Mouse (Mus musculus) forebrain, embryonic 13.5 days (tissue): Measurements from ENCODE around the gene Carns1. TPM values are rescaled to one million over a fixed set of nuclear protein-coding genes. Genes with fewer than 3 reads are reported as not detected.
"Not testable (repeated sequence)": the region's sequence is repeated elsewhere in the genome, so short reads cannot be mapped to it uniquely, and the experiment has no call there.

Experiments
- ATAC-seq: fragments of 200-750 bp; cut with Nextera tagmentation; 2 replicates; pipeline ENCODE4 v1.8.0; 2017
- H3K27ac ChIP-seq: fragments of 300-500 bp; sonication (generic); 2 replicates; pipeline ENCODE4 v1.5.1; 2015; ENCODE audit warnings: inconsistent platforms, mild to moderate bottlenecking, moderate library complexity
- H3K27me3 ChIP-seq: fragments of 300-500 bp; sonication (generic); 2 replicates; pipeline ENCODE4 v1.6.1; 2015; ENCODE audit warnings: mild to moderate bottlenecking, inconsistent platforms
- H3K36me3 ChIP-seq: fragments of 300-500 bp; sonication (generic); 2 replicates; pipeline ENCODE4 v1.6.1; 2015; ENCODE audit warnings: mild to moderate bottlenecking, inconsistent platforms; ENCODE audit not compliant: poor library complexity, severe bottlenecking
- H3K4me1 ChIP-seq: fragments of 300-500 bp; sonication (generic); 2 replicates; pipeline ENCODE4 v1.6.1; 2015; ENCODE audit warnings: inconsistent platforms
- H3K4me2 ChIP-seq: fragments of 300-500 bp; sonication (generic); 2 replicates; pipeline ENCODE4 v1.6.1; 2015; ENCODE audit warnings: inconsistent platforms, mild to moderate bottlenecking, moderate library complexity
- H3K4me3 ChIP-seq: fragments of 300-500 bp; sonication (generic); 2 replicates; pipeline ENCODE4 v1.5.1; 2015; ENCODE audit warnings: mild to moderate bottlenecking, inconsistent platforms
- H3K9ac ChIP-seq: fragments of 300-500 bp; sonication (generic); 2 replicates; pipeline ENCODE4 v1.6.1; 2015; ENCODE audit warnings: mild to moderate bottlenecking, inconsistent platforms
- H3K9me3 ChIP-seq: fragments of 300-500 bp; sonication (generic); replicated peaks from 2 replicates; pipeline ENCODE4 v1.6.1; 2016; ENCODE audit warnings: inconsistent platforms
- WGBS: fragments of 180-500 bp; shearing (Covaris S2); methylation state at CpG from one replicate; pipeline ENCODE4 v1.1.7; 2015; 5-methylcytosine and 5-hydroxymethylcytosine counted together
- polyA plus RNA-seq: library from polyadenylated mRNA; unstranded; fragments of >200 nt; fragmentation: Nextera tagmentation; extraction: Ambion mirVana; gene quantifications from 2 replicates; pipeline ENCODE4 v1.2.1, GENCODE M21; 2015

The Carns1 gene
- polyA plus RNA-seq, 1 experiment from 2014 or later: 2.4 TPM

- Histone ChIP-seq H3K27me3 (no peaks in the 10 kb centered on the region), H3K4me2 (no peak overlapping the region), H3K9me3 (no peaks in the 10 kb centered on the region), H3K9ac (no peak overlapping the region), H3K4me3 (no peak overlapping the region), H3K27ac (no peak overlapping the region), H3K36me3 (peaks cover 1% of the 10 kb centered on the region; the same call in 1 of the 2 replicates), H3K4me1 (peaks cover 23% of the 10 kb centered on the region)
- ATAC-seq: no peak
- 87% methylated on average over 16 of the region's 16 CpGs for WGBS
These were observed 30.5 kb downstream of the Carns1 start for GRCm38 (mm10) chr19:4144550-4145498.

DNA sequence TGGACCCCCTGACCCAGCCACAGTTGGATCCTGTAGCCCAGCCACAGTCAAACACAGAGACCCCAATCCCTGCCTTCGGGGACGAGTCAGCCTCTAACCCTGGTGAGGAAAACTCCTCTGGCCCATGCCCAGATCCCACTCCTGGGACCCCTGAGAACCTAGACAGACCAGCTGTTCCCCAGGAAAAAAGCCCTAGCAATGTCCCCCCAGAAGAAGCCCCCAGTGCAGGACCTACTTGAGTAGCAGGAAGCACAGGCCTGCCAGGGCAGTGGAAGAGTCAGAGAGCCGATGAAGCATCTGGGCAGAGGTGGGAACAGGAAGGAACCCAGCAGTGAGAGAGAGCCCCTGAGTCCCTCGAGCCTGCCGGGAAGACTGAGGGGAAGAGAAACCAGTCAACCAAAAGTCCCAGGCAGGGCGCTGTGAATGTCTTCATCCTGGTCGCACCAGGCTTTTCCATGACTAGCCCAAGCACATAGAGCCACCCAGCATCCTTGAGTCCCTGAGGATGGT is 31.5 kb downstream of the Carns1 start, which contains the start of gene Cabp4:
TSS of gene Cabp4 (minus strand) at position 275 of the 510 bp plus-strand sequence.
- no peak within 1 kb of the TSS for H3K9ac ChIP-seq
- no peaks in the 10 kb centered on the region for H3K36me3 ChIP-seq
- peaks cover 13% of the 10 kb centered on the region for H3K4me1 ChIP-seq
- no peaks in the 10 kb centered on the region for H3K9me3 ChIP-seq
- H3K4me2 ChIP-seq: no peak within 1 kb of the TSS
- no peak within 1 kb of the TSS for H3K4me3 ChIP-seq
- no peak for ATAC-seq
- H3K27me3 ChIP-seq: no peaks in the 10 kb centered on the region
- 87% methylated on average over 7 of the region's 7 CpGs for WGBS
- H3K27ac ChIP-seq: no peak within 1 kb of the TSS

DNA sequence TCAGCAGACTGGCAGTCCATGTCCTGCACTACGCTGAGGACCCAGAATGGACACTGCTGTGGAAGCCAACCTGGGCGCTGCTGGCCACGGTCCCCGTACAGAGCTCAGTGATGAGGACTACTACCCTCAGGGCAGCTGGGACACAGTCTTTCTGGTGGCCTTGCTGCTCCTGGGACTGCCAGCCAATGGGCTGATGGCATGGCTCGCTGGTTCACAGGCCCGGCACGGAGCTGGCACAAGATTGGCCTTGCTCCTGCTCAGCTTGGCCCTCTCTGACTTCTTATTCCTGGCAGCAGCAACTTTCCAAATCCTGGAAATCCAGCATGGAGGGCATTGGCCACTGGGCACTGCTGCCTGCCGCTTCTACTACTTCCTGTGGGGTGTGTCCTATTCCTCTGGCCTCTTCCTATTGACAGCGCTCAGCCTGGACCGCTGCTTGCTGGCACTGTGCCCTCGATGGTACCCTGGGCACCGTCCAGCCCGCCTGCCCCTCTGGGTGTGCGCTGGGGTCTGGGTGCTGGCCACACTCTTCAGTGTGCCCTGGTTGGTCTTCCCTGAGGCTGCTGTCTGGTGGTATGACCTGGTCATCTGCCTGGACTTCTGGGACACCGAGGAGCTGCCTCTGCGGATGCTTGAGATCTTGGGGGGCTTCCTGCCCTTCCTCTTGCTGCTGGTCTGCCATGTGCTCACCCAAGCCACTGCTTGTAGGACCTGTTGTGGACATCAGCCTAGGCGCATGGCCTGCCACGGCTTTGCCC is 32.7 kb downstream of the Carns1 start:
- Histone ChIP-seq H3K4me2 (no peak overlapping the region), H3K36me3 (no peaks in the 10 kb centered on the region), H3K27me3 (no peaks in the 10 kb centered on the region), H3K4me1 (peaks cover 6% of the 10 kb centered on the region), H3K27ac (no peak overlapping the region), H3K9ac (no peak overlapping the region), H3K9me3 (no peaks in the 10 kb centered on the region), H3K4me3 (no peak overlapping the region)
- 88% methylated on average over 18 of the region's 18 CpGs for WGBS
- no peak for ATAC-seq

- WGBS: 83% methylated on average over 6 of the region's 6 CpGs
- H3K4me3 ChIP-seq: no peak overlapping the region
These were observed 35.1 kb downstream of the Carns1 start for GRCm38 (mm10) chr19:4140147-4140546.

GRCm38 (mm10) chr19:4139446-4139845 is 35.8 kb downstream of the Carns1 start, which contains the start of gene Gpr152:
Gpr152 (plus strand) TSS chr19:4139787.
- no peak within 1 kb of the TSS for H3K4me3 ChIP-seq
- no peak within 1 kb of the TSS for H3K27ac ChIP-seq
- WGBS: 75% methylated on average over 2 of the region's 2 CpGs
- no peaks in the 10 kb centered on the region for H3K4me1 ChIP-seq
- no peak for ATAC-seq
- H3K27me3 ChIP-seq: no peaks in the 10 kb centered on the region
- no peaks in the 10 kb centered on the region for H3K9me3 ChIP-seq
- H3K36me3 ChIP-seq: no peaks in the 10 kb centered on the region
- no peak within 1 kb of the TSS for H3K9ac ChIP-seq
- no peak within 1 kb of the TSS for H3K4me2 ChIP-seq

More at GRCm38 (mm10) chr19:4140147-4140546, 35.1 kb downstream of the Carns1 start:
- Histone ChIP-seq H3K9ac (no peak overlapping the region), H3K4me2 (no peak overlapping the region), H3K27me3 (no peaks in the 10 kb centered on the region), H3K4me1 (no peaks in the 10 kb centered on the region), H3K9me3 (no peaks in the 10 kb centered on the region), H3K36me3 (no peaks in the 10 kb centered on the region), H3K27ac (no peak overlapping the region)
- ATAC-seq: no peak

- Histone ChIP-seq H3K27ac (no peak overlapping the region), H3K9me3 (no peaks in the 10 kb centered on the region), H3K9ac (no peak overlapping the region), H3K36me3 (peaks cover 9% of the 10 kb centered on the region), H3K27me3 (no peaks in the 10 kb centered on the region), H3K4me1 (no peaks in the 10 kb centered on the region), H3K4me3 (no peak overlapping the region), H3K4me2 (no peak overlapping the region)
- ATAC-seq: no peak
- 83% methylated on average over 5 of the region's 5 CpGs for WGBS
These were observed 37.4 kb downstream of the Carns1 start for GRCm38 (mm10) chr19:4137913-4138312.

DNA sequence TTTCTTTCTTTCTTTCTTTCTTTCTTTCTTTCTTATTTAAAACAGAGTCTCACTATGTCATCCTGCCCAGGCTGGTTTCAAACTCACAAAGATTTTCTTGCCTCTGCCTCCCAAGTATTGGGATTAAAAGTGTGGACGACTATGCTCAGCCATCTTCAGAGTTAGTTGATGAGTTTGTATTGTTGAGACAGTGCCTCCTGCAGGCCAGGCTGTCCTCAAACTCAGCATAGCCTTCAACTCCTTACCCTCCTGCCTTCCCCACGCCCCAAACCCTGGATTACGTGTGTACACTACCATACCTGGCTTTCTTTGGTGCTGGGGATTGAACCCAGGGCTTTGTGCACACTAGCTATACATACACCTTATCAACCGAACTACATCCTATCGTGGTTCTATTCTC is 38.8 kb downstream of the Carns1 start:
- no peak for ATAC-seq
- Histone ChIP-seq H3K27me3 (no peaks in the 10 kb centered on the region), H3K4me1 (no peaks in the 10 kb centered on the region), H3K9me3 (no peaks in the 10 kb centered on the region), H3K36me3 (peaks cover 22% of the 10 kb centered on the region), H3K4me3 (no peak overlapping the region), H3K27ac (no peak overlapping the region), H3K9ac (no peak overlapping the region), H3K4me2 (no peak overlapping the region)
- 76% methylated on average over 5 of the region's 5 CpGs for WGBS

DNA sequence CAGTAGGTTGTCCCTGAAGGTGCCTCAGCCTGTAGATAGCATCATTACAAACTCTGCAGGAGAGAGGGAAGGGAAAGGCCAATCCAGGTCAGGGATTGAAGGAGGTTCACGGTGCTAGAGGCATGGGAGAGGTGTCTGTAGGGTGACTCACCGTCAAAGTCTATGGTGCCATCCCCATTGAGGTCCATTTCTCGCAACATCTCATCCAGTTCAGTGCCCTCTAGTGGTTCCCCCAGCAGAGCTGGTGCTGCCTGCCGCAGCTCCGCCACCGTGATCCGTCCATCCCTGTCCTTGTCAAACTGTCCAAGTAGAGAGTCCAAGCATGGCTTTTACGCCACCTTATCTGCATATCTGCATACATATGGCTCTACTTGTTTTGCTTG is 39.3 kb downstream of the Carns1 start:
- peaks cover 28% of the 10 kb centered on the region for H3K36me3 ChIP-seq
- H3K27me3 ChIP-seq, H3K27ac ChIP-seq, H3K4me2 ChIP-seq, ATAC-seq, H3K4me3 ChIP-seq, H3K9ac ChIP-seq, H3K9me3 ChIP-seq, H3K4me1 ChIP-seq: not testable (repeated sequence)
- WGBS: 22% methylated on average over 8 of the region's 8 CpGs

DNA sequence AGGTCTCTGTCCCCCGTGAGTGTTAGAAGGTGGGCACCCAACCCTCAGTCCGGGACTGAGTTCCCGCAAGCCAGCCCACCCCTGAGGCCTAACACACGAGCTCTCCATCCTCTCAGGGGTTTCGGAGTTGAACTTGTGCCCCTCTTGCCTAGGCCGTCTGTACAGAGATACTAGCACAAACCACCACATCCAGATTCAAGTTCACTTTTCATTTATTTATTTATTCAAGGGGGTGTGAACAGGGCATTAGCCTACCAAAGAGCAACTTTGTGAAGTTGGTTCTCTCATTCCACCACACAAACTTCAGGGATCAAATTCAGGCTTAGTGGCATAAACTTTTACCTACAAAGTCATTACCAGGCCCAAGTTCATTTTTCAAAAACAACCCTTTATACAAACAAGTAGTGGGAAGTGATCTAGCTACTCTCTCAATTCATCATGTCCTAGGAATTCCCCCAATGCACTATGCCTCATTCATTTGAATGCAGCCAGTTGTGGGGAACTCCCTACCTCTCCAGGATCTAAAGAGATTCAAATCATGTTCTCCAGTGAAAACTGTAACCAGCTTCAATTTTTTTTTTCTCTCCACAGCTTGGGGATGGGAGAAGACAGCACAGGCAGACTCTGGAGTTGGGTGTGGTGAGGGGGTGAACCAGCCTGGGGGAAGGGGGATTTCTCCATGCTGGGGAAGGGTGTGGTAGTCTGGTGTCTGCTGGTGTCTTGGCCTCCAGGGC is 39.9 kb downstream of the Carns1 start:
- ATAC-seq, H3K9me3 ChIP-seq, H3K4me2 ChIP-seq, H3K27me3 ChIP-seq, H3K9ac ChIP-seq, H3K27ac ChIP-seq, H3K4me1 ChIP-seq, H3K4me3 ChIP-seq: not testable (repeated sequence)
- 84% methylated on average over 6 of the region's 6 CpGs for WGBS
- H3K36me3 ChIP-seq: peaks cover 32% of the 10 kb centered on the region

DNA sequence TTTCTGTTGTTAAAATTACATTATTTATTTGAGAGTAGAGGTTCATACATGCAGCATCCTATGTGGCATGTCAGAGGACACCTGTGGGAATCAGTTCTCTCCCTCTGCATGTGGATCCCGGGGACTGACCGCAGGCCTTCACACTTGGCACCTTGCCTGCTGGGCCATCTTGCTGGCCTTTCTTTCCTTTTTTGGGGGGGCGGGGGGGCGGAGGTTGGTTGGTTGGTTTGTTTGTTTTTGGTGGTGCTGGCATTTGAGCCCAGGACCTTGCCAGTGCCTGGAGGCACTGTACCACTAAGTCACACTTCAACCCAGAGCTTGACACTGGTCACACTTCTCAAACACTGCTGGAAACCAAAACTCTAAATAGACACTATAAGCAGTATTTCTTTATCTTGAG is 40.9 kb downstream of the Carns1 start:
- Histone ChIP-seq H3K4me3 (no peak overlapping the region), H3K9ac (no peak overlapping the region), H3K4me1 (no peaks in the 10 kb centered on the region), H3K4me2 (no peak overlapping the region), H3K36me3 (peaks cover 42% of the 10 kb centered on the region), H3K9me3 (no peaks in the 10 kb centered on the region), H3K27ac (no peak overlapping the region), H3K27me3 (no peaks in the 10 kb centered on the region)
- WGBS: 95% methylated on average over 4 of the region's 4 CpGs
- no peak for ATAC-seq

GRCm38 (mm10) chr19:4131768-4132167 is 43.5 kb downstream of the Carns1 start:
- WGBS: 90% methylated on average over 2 of the region's 2 CpGs
- Histone ChIP-seq H3K9me3 (no peaks in the 10 kb centered on the region), H3K4me1 (peaks cover 10% of the 10 kb centered on the region), H3K4me2 (no peak overlapping the region), H3K4me3 (no peak overlapping the region), H3K9ac (no peak overlapping the region), H3K27me3 (no peaks in the 10 kb centered on the region), H3K36me3 (peaks cover 63% of the 10 kb centered on the region), H3K27ac (no peak overlapping the region)
- no peak for ATAC-seq
